Mouse (Mus musculus) MEL (cell line): Measurements from ENCODE around the gene Olfr1368.
"Not testable (repeated sequence)": the region's sequence is repeated elsewhere in the genome, so short reads cannot be mapped to it uniquely, and the experiment has no call there.

Experiments used
- CTCF ChIP-seq, 3 experiments: IDR thresholded peaks in 2 of 3; conservative IDR thresholded peaks in 1 of 3; 2 replicates each; pipeline ENCODE4 v1.5.1; 2011 to 2012; ENCODE audit warnings: low read length in 3 of 3, low read depth in 2 of 3, mild to moderate bottlenecking in 2 of 3, improper control_type of control experiment in 1 of 3, inconsistent platforms in 1 of 3, mixed read lengths in 1 of 3, moderate library complexity in 1 of 3; ENCODE audit not compliant: control insufficient read depth in 1 of 3, insufficient read depth in 1 of 3, poor library complexity in 1 of 3, severe bottlenecking in 1 of 3
- GATA1 ChIP-seq: IDR thresholded peaks from 2 replicates; pipeline ENCODE4 v1.6.1; 2011; ENCODE audit warnings: low read depth, low read length, improper control_type of control experiment
- TAL1 ChIP-seq: IDR thresholded peaks from 2 replicates; pipeline ENCODE4 v1.6.1; 2012; ENCODE audit warnings: mild to moderate bottlenecking, inconsistent platforms, low read length, moderate library complexity, mixed read lengths

DNA sequence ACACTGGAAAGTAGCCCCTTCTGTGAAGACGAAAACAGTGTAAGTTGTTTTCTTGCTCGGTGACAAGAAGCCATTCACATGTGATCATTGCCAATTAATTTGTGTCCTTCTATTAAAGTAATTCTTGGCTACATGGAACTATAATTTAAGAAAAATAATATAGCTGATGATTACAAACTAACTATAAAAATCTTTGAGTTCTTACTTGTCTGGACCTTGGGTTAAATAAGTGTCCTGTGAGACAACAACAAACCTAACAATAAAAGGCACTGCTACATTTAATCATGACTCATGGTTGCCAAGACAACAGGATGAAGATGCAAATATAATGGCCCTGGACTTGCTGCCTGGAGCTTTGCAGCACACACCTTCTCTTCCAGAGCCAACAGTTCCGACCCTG lies 16.3 kb downstream of the Olfr1368 start, which contains the start of gene Olfr263:
- TF ChIP-seq TAL1; CTCF (IDR thresholded peaks at IDR 0.05 in 2 of 3, conservative IDR thresholded peaks at IDR 0.05 in 1 of 3; ENCODE audit: control insufficient read depth in 1 of 3, insufficient read depth in 1 of 3, low read depth in 2 of 3, low read length in 3 of 3, poor library complexity in 1 of 3, severe bottlenecking in 1 of 3); GATA1: not testable (repeated sequence)
